Mouse (Mus musculus): ENCODE measurements around the gene Llgl2.

Gene Llgl2

GRCm38 (mm10) chr11:115904231-115904955 lies 80.5 kb downstream of the Llgl2 start:
- no peak for DNase-seq (ENCODE audit: low spot score)

All from urinary bladder, postnatal 14 days (tissue).